Mouse (Mus musculus): ENCODE data around the gene Fam71f1. TPM values are rescaled to one million over a fixed set of nuclear protein-coding genes. Genes with fewer than 3 reads are reported as not detected.

Fam71f1 gene
- not detected for polyA plus RNA-seq (2014; fragmentation: Illumina TruSeq; extraction: RNeasy Lipid Tissue Mini Kit (QIAGEN cat#74804); ENCODE audit: low read depth, low replicate concordance)

DNA sequence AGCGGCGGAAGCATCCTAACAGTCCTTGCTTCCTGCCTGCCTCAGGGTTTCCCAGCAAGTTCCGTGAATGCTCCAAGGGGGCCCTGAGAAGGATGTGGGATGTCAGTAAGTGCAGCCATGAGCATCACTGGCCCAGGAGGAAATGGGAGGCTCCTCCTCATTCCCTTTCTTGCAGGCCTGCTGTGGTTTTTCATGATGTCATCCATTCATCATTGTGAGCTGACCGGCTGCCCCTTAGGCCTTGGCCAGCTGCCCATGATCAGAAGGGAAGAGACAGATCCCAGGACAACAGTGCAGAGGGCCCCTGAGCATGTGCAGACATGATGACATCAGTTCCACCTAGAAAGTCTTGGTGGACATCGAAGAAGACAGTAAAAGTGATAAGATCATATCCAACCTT is at the start of gene Fam71f1:
Fam71f1 (plus strand) TSS at position 262 of the 400 bp plus-strand sequence.

DNA sequence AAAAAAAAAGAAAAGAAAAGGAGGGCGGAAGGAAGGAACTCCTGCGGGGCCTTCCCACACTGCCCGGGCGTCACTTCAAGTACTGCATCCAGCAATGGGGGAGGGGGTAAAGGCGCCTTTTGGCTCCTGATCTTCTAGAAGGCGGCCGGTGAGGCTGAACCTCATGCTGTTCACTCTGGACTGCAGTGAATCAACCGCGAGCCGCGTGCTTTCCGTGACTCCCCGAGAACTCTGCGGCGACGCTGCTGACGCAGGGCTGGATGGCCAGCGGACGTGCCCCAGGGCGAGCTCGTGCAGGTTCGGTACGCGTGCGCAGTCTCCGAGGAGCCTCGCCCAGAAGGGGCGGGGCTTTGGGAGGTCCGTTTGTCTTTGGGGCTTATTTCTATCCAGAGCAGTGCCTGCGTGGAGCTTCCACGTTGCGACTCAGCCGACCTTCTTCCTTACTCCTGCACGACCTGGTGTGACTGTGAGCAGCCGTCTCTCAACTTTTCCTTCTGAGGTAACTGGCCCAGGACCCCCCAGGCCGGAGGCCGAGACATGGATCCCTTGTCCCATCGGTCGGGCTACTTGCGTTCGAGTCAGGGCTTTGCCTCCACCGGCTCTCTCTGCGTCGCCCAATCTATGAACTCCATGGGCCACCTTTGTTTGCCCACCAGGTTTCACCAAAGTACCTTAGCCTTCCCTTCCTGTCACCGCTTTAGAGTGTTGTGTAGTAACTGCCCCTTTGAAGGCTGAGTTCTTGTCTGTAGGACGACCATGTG is 46.4 kb upstream of the Fam71f1 start, which contains the start of gene Hilpda:
Hilpda (plus strand) TSS at position 177 of the 761 bp plus-strand sequence.

DNA sequence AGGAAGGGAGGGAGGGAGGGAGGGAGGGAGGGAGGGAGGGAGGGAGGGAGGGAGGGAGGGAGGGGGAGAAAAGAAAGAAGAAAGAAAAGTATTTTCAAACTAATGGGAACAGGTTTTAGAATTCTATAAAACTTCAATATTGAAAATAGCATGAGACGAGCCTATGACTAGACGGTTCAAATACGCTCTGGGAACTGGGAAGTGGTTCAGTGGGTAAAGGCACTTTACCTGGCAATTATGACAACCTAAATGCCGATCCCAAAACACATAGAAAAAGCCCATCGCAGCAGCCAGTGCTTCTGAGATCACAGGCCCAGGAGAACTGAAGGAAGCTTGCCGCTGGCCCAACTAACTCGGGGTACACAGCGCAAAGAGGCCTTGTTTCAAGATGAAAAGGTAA is 39.6 kb upstream of the Fam71f1 start, which contains the start of gene Fam71f2:
Fam71f2 (plus strand) TSS at position 301 of the 400 bp plus-strand sequence.

DNA sequence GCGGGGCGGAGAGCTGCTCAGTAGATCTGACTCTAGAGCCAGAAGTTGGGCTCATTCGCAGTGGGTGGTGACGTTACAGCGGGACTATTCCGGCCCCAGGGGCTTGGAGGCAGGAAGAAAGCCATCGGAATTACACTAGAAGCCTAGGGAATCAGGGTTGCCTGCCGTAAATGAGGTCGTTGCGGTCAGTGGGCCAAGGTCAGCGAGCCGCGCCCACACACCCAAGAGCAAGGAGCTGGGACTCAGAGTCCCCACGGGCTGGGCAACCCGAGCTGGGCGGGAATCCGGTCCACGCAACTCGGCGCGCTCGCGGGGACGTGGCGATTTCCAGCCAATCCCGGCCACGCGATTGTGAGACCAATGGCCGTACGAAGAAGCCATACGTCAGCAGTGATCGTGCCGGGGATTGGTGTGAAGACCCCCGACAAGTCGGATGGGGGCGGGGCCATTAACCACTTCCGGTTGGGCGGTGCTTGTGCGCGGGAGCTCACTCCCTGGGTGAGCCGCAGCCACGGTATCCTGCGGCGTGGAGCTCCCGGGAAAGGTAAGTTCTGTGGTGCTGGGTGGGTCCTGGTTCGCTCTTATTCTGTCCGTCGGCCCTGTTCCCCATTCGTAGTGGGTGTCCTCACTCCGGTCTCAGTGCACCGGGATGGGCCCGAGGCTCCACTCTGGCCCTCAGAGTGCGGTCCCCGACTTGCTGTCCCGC is 28.9 kb downstream of the Fam71f1 start, which contains the start of gene Calu:
Calu (plus strand) TSS at position 405 of the 706 bp plus-strand sequence.

Other genes starting within 250 kb of the Fam71f1 start
- 34.6 TPM for gene Rbm28, start 154.1 kb upstream of the Fam71f1 start, polyA plus RNA-seq (2014; fragmentation: Illumina TruSeq; extraction: RNeasy Lipid Tissue Mini Kit (QIAGEN cat#74804); ENCODE audit: low read depth, low replicate concordance)
- gene Prrt4, start 139.6 kb upstream of the Fam71f1 start, polyA plus RNA-seq (2014; fragmentation: Illumina TruSeq; extraction: RNeasy Lipid Tissue Mini Kit (QIAGEN cat#74804); ENCODE audit: low read depth, low replicate concordance), result 1.3 TPM
- 18.4 TPM for gene Impdh1, start 102.8 kb upstream of the Fam71f1 start, polyA plus RNA-seq (2014; fragmentation: Illumina TruSeq; extraction: RNeasy Lipid Tissue Mini Kit (QIAGEN cat#74804); ENCODE audit: low read depth, low replicate concordance)
- gene Hilpda, start 46.7 kb upstream of the Fam71f1 start, polyA plus RNA-seq (2014; fragmentation: Illumina TruSeq; extraction: RNeasy Lipid Tissue Mini Kit (QIAGEN cat#74804); ENCODE audit: low read depth, low replicate concordance), result 9.1 TPM
- gene Fam71f2, start 39.5 kb upstream of the Fam71f1 start, polyA plus RNA-seq (2014; fragmentation: Illumina TruSeq; extraction: RNeasy Lipid Tissue Mini Kit (QIAGEN cat#74804); ENCODE audit: low read depth, low replicate concordance), result not detected
- 259 TPM for gene Calu, start 28.9 kb downstream of the Fam71f1 start, polyA plus RNA-seq (2014; fragmentation: Illumina TruSeq; extraction: RNeasy Lipid Tissue Mini Kit (QIAGEN cat#74804); ENCODE audit: low read depth, low replicate concordance)
- gene Opn1sw, start 69.3 kb downstream of the Fam71f1 start, polyA plus RNA-seq (2014; fragmentation: Illumina TruSeq; extraction: RNeasy Lipid Tissue Mini Kit (QIAGEN cat#74804); ENCODE audit: low read depth, low replicate concordance), result not detected
- 1.5 TPM for gene Ccdc136, start 77.2 kb downstream of the Fam71f1 start, polyA plus RNA-seq (2014; fragmentation: Illumina TruSeq; extraction: RNeasy Lipid Tissue Mini Kit (QIAGEN cat#74804); ENCODE audit: low read depth, low replicate concordance)
- 97.5 TPM for gene Flnc, start 114.1 kb downstream of the Fam71f1 start, polyA plus RNA-seq (2014; fragmentation: Illumina TruSeq; extraction: RNeasy Lipid Tissue Mini Kit (QIAGEN cat#74804); ENCODE audit: low read depth, low replicate concordance)
- gene Atp6v1f, start 148.6 kb downstream of the Fam71f1 start, polyA plus RNA-seq (2014; fragmentation: Illumina TruSeq; extraction: RNeasy Lipid Tissue Mini Kit (QIAGEN cat#74804); ENCODE audit: low read depth, low replicate concordance), result 114 TPM
- gene Atp6v1fnb, start 152.3 kb downstream of the Fam71f1 start, polyA plus RNA-seq (2014; fragmentation: Illumina TruSeq; extraction: RNeasy Lipid Tissue Mini Kit (QIAGEN cat#74804); ENCODE audit: low read depth, low replicate concordance), result not detected
- gene Kcp, start 188.8 kb downstream of the Fam71f1 start, polyA plus RNA-seq (2014; fragmentation: Illumina TruSeq; extraction: RNeasy Lipid Tissue Mini Kit (QIAGEN cat#74804); ENCODE audit: low read depth, low replicate concordance), result 4.6 TPM
- gene Irf5, start 207.5 kb downstream of the Fam71f1 start, polyA plus RNA-seq (2014; fragmentation: Illumina TruSeq; extraction: RNeasy Lipid Tissue Mini Kit (QIAGEN cat#74804); ENCODE audit: low read depth, low replicate concordance), result 4.4 TPM